Mouse (Mus musculus) thymus, adult 2 months (tissue): ENCODE measurements around the gene Marc1.

Source experiments
- CTCF ChIP-seq: fragments of 200-500 bp; IDR thresholded peaks from 2 replicates; pipeline ENCODE4 v1.5.1; 2012; ENCODE audit warnings: mild to moderate bottlenecking, control low read depth, low read length, moderate library complexity, borderline replicate concordance; ENCODE audit not compliant: control insufficient read depth, poor library complexity, insufficient read depth; ENCODE audit errors: extremely low read depth
- POLR2A ChIP-seq: fragments of 200-500 bp; IDR thresholded peaks from 2 replicates; pipeline ENCODE4 v1.6.1; 2012; ENCODE audit warnings: mild to moderate bottlenecking, low read length, control low read depth, moderate library complexity; ENCODE audit not compliant: control insufficient read depth, poor library complexity, insufficient read depth; ENCODE audit errors: extremely low read depth

DNA sequence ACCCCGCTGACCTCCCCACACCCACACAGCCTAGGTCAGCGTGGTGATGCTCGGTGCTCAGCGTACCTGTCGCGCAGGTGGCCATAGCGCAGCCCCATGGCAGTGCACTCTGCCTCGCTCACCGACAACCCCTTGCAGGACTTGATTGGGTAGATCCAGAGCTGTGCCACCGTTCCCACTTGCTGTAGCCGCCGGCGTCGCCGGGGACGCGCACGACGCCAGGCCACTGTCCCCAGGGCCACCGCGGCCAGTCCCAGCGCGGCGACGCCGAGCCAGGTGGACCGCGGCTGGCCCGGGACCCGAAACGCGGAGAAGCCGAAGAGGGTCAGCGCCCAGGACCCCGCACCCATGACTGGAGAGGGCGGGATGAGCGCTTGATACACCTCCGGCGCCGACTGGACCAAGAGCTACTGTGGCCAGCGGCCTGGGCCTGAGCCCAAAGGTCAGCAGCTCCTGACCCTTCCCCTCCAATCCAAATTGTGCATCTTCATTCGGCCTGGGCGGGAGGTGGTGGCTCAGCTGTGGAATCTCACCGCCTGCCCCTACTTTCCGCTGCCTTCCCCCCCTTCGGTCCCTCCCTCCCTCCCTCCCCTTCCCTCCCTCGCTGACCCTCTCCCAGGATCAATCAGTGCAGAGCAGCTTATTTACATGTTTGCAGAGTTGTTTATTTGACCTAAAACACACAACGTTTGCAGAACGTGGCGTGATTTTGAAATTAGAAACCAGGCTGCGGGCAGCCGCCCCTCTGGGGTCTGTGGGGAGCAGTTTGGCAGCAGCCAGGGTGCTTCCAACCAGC lies at the start of gene Marc1:
- no peak for TF ChIP-seq CTCF
- TF ChIP-seq POLR2A: no peak
